Mouse (Mus musculus) olfactory bulb, adult 2 months (tissue): ENCODE results near the gene Rcor1.

Experiments
- CTCF ChIP-seq: fragments of 200-500 bp; IDR thresholded peaks from 2 replicates; pipeline ENCODE4 v1.5.1; 2012; ENCODE audit warnings: low read depth, mild to moderate bottlenecking, low read length, moderate library complexity; ENCODE audit not compliant: insufficient read depth
- POLR2A ChIP-seq: fragments of 200-500 bp; IDR thresholded peaks from 2 replicates; pipeline ENCODE4 v1.6.1; 2012; ENCODE audit warnings: mild to moderate bottlenecking, low read depth, low read length, moderate library complexity; ENCODE audit not compliant: insufficient read depth

DNA sequence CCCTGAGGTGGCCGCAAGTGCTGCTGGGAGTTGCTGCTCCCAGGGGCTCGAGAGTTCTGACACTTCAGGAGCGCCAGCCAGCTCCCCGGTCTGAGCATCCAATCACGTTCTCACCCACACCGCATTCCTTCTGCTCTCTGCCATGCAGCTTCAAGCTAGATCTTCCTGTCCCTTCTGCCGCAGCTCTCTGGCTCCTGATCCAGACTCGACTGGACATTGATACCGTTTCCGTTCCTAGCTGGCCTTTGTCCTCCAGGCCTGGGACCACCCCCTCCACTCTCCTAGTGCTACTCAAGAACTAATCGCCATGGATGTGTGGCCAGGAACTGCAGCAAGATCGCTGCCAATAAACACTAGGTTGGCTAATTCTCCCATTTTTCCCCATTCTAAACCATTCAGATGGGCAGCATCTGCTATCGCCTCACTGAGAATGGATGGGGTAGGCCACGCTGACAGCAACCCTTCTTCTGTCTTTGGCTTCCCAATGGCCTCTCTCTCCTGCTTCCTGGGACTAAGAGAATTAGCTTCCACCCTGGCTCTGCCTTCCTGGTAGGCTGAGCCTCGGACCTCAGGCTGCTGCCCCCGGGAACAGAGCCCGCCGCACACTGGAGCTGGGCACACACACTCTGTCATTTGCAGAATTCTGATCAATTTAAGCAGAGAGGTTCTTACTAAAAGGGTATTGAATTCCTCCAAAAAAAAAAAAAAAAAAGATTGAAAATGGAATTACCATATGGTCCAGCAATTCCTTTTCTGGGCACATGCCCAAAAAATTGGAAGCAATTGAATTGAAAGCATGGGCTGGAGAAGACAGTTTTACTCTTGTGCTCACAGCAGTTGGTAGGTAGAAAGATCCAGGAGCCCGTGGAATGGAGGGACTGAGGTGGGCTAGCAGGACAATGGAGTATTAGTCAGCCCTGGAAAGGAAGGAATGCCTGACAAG is 95.9 kb downstream of the Rcor1 start:
- TF ChIP-seq CTCF (no peak), POLR2A (no peak)
